Mouse (Mus musculus): ENCODE measurements around the gene Lyl1.

Gene Lyl1

DNA sequence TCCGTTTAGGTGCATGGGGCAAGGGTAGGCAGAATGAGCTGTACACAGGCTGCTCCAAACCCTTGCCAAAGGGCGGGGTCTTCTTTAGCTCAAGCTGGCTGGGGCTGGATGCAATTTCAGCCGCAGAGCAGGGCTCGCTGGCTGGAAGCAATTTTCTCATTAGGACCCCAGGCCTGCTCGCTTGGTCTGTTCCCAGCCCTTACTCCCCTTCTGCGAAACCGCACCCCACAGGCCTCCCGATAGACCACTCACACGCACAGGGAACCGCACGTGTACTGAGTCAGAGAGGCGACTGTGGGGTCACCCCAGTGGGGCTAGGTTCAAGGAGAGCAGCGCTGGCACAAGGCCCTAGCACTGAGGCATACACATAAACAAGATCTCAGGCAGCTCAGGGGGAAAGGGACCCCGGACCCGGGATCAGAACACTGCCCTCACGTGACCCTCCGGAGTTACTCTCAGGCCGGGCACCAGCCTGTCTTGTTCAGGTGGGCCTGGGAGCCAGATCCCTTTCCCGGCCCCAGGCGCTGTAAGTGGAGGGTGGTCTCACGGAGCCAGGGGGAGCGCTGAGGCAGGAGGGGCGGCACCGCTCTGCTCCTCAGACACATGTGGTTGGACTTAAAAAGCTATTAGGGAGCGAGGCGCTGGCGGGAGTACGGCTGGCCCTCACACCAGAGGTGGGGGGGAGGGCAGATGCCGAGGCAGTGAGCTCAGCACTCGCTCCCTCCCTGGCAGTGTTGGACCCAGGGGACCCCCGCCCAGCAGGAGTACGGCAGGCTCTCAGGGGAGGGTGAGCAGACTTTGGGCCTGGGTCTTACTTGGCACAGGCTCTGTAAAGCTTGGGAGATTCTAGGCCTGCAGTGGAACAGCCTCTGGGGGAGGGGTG is 41.2 kb downstream of the Lyl1 start:
- DNase-seq (ENCODE audit: low spot score) = no peak

DNA sequence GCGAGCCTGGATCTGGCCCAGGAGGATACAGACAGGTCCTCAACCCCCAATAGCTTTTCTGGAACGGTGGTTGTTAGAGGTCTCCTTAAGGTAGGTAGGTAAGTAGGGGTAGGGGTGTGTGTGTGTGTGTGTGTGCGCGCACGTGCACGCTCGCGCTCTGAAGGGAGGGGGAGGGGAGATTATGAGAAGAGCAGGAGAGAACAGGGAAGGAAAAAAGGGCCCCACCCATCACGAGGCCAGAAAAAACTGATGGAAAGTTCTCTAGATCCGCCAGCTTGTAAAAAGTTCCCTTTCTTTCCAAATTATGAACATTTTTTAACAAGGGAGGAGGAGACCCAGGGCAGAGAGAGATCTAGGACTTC is 41.8 kb downstream of the Lyl1 start:
- DNase-seq (ENCODE audit: low spot score) = no peak

DNA sequence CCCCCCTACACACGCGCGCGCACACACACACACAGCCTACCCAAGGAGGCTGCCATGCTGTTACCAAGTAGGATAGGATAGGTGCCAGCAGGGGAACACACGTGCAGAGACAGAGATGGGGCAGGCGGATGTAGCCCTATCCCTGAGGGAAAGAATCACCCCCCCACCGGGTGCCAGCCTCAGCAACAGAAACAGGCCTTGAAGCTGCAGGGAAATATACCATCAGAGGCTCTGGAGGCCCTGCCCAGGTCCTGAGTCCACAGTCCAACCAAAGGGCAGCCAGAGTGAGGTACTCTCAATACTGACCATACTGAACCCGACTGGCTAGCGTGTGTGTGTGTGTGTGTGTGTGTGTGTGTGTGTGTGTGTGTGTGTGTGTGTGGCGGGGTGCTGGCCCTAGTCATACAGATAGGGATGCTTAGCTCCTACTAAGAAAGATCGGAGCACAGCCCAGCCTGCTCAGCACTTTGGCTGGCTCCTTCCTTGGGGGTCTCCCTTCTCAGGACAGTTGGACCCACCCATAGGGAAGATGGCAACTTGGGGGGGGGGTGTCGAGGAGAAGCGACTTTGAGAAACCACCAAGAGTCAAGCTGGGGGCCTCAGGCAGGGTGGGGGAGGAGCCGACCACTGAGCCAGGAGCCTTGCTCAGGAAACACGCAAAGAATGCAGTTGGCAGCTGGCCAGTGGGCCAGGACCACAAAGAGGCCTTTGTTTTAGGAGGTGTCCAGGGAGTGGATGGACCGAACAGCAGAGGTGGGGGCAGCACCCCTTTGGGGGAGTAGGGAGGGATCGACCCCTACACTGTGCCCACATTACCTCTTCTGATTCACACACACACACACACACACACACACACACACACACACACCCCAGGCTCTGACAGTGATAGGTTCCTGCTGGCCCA is 42.5 kb downstream of the Lyl1 start:
- DNase-seq (ENCODE audit: low spot score) = no peak

DNA sequence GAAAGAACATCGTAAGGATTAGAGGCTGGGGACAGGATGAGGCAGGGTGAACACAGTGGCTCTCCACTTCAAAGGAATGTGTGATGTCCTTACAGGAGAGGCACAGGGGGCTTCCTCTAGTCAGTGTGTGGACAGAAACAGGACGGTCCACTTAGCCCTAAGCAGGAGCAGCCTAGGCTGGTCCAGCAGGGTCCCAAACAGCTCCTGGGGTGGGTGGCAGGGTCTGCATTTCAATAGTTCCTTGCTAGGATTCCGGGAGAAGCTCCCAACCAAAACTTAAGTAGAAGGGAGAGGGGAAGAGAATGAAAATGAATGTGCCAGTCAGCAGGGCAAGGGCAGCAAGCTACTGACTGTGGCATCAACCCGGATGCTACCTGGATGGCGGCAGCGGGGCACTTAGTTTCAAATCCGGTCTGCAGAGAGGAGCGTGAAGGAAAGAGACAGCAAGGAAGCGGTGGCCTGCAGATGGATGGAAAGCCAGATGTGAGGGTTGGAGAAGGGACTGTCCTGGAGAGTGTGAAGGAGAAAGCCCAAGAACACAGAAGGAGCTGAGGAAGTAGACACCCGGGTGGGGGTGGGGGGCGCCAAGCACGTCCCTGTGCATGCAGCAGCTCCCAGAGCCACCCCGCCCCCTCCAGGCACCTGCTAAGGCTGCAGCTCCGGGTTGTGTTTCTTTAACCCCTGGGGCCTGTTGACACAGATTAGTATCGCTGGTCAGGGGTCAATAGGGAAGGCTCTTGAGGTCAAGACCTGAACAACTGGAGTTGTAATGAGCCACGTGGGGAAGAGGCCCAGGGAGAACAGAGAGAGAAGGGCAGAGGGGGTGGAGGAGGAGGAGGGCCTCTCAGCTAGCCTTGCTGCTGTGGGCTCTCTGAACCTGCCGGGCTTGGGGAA is 44.0 kb downstream of the Lyl1 start:
- peak; percentile 8 for DNase-seq (ENCODE audit: low spot score)

DNA sequence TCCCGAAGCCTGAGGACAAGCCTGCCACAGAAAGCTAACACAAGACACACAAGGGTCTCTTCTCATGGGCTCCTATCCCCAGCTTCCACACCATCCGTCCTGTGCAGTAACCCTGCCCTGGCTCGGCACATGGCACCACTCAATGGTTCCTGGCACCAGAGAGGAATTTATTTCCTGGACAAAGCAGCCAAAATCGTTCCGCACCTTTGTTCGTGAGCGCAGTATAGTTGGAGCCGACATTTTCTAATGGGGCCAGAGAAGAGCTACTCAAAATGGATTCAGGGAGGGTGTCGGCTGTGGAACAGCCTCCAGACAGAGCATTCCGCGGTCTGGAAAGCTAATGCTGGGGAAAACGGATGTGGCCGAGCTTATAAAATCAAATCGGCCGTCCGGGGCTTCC is 48.3 kb downstream of the Lyl1 start:
- no peak for DNase-seq (ENCODE audit: low spot score)

DNA sequence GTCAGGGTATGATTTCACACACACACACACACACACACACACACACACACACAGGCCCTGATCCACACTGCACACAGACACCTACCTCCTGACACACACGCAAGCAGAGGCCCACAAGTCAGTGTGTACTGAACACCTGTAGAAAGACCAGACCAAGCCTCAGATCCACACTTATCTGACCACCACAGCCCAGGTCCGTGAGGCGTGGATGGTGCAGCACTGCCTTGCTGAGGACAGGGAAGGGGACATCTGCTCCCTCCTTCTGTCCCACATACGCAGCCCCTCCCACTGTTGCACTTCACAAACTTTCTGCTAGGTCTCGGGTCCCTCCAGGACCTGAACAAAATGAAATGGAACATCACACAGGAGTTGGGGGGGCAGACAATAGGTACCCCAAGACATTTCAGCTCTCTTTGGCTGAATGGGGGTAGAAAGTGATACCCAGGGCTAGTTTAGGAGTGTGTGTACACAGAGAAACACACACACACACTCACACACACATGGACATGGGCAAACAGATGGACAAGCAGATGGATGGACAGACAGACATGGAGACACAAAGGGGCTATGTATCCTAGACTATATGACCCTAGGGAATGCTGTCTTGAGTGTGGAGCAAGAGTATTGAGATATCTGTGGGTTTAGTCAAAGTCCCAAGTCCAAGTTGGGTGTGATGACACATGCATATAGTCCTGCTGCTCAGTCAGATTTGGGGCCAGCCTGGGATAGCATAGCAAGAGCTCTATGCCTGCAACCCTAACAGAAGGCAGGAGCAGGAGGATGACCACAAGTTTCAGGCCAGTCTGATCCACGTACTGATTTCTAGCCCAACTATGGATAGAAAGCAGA is 51.7 kb downstream of the Lyl1 start:
- DNase-seq (ENCODE audit: low spot score) = no peak

Data from T-cell, adult 2 months (primary cell).